Mouse (Mus musculus) heart, postnatal 0 days (tissue): Measurements from ENCODE around the gene Slc15a5. TPM values are rescaled to one million over a fixed set of nuclear protein-coding genes. Genes with fewer than 3 reads are reported as not detected.

Source experiments
- ATAC-seq: fragments of 200-750 bp; cut with Nextera tagmentation; 2 replicates; pipeline ENCODE4 v1.8.0; 2017; ENCODE audit warnings: low read depth, moderate number of reproducible peaks, moderate library complexity; ENCODE audit not compliant: insufficient read depth
- DNase-seq: peaks from one replicate; pipeline ENCODE4 v3.0.0-alpha.2; 2016; ENCODE audit warnings: low spot score
- H3K27ac ChIP-seq: fragments of 300-500 bp; sonication (generic); 2 replicates; pipeline ENCODE4 v1.5.1; 2014; ENCODE audit warnings: low read depth, mild to moderate bottlenecking
- H3K27me3 ChIP-seq: fragments of 300-500 bp; sonication (generic); 2 replicates; pipeline ENCODE4 v1.6.1; 2014; ENCODE audit warnings: low read length, mixed read lengths; ENCODE audit not compliant: control insufficient read depth, insufficient read depth
- H3K36me3 ChIP-seq: fragments of 300-500 bp; sonication (generic); replicated peaks from 2 replicates; pipeline ENCODE4 v1.6.1; 2014; ENCODE audit warnings: low read length, mixed read lengths; ENCODE audit not compliant: control insufficient read depth, insufficient read depth
- H3K4me1 ChIP-seq: fragments of 300-500 bp; sonication (generic); 2 replicates; pipeline ENCODE4 v1.6.1; 2014; ENCODE audit warnings: antibody characterized with exemption; ENCODE audit not compliant: control insufficient read depth, insufficient read depth
- H3K4me2 ChIP-seq: fragments of 300-500 bp; sonication (generic); 2 replicates; pipeline ENCODE4 v1.6.1; 2014; ENCODE audit warnings: low read depth, mild to moderate bottlenecking, low read length, moderate library complexity
- H3K4me3 ChIP-seq: fragments of 300-500 bp; sonication (generic); 2 replicates; pipeline ENCODE4 v1.5.1; 2014; ENCODE audit warnings: low read depth, low read length
- H3K9ac ChIP-seq: fragments of 300-500 bp; sonication (generic); replicated peaks from 2 replicates; pipeline ENCODE4 v1.6.1; 2014; ENCODE audit warnings: low read depth, low read length, mixed read lengths
- H3K9me3 ChIP-seq: fragments of 300-500 bp; sonication (generic); replicated peaks from 2 replicates; pipeline ENCODE4 v1.6.1; 2016; ENCODE audit warnings: low read length; ENCODE audit not compliant: control insufficient read depth
- CTCF ChIP-seq: IDR thresholded peaks from 2 replicates; pipeline ENCODE4 v1.5.1; 2016; ENCODE audit warnings: antibody characterized with exemption, control low read depth, low read depth
- EP300 ChIP-seq: IDR thresholded peaks from 2 replicates; pipeline ENCODE4 v1.6.1; 2016; ENCODE audit warnings: antibody characterized with exemption, low read depth
- WGBS: fragments of 180-500 bp; shearing (Covaris S2); extraction: QIAGEN DNeasy Blood & Tissue Kit; methylation state at CpG from one replicate; pipeline ENCODE4 v1.1.7; 2014; 5-methylcytosine and 5-hydroxymethylcytosine counted together
- polyA plus RNA-seq: library from polyadenylated mRNA; unstranded; fragments of >200 nt; fragmentation: Nextera tagmentation; extraction: Ambion mirVana; gene quantifications from 2 replicates; pipeline ENCODE4 v1.2.1, GENCODE M21; 2015
- total RNA-seq: library from RNA; depleted of rRNA; stranded (reverse); fragments of >200 nt; gene quantifications from 2 replicates; pipeline ENCODE4 v1.2.3, GENCODE M21; 2014; ENCODE audit warnings: low replicate concordance

Gene Slc15a5
- total and polyA plus RNA-seq, 2 experiments from 2014 or later: 0.15 TPM; not detected in 1

DNA sequence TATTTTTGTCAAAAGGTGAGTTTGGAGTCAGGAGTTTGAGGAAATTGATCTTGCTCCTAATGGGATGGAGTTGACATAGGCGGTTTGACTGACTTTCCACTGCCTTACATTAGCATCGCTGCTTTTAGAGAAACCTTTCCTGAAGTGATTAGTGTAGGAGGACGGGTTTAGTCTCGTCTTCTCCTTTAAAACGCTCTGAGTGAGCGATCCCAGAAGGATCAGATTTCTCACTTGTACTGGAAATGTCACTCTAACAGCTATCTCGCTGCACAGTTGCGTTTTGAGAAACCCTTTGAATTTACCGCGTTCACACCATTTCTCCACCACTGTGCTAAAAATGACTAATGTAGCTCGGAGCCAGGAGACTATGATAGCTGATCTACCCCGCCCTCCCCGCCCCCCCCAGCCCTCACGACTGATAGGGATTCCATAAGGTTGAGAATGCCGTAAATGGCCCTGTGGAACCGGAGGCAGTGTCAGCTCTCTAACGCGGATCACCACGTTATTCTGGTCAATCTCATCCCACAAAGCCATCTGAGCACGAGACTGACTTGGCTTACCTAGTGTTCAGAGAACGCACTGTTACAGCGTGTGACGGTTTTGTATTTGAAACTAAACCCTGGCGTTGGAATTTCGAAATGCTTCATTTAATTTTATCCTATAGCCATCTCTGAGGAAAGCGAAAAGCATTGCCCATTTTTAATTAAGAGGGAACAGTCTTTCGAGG lies 73.0 kb downstream of the Slc15a5 start:
- H3K4me3 ChIP-seq: no peak overlapping the region
- whole genome bisulfite sequencing: 66% methylated on average over 27 of the region's 27 CpGs
- no peak for ATAC-seq
- no peaks in the 10 kb centered on the region for H3K27me3 ChIP-seq
- H3K27ac ChIP-seq: no peak overlapping the region
- no peaks in the 10 kb centered on the region for H3K4me1 ChIP-seq
- no peak overlapping the region for H3K4me2 ChIP-seq
- no peak overlapping the region for H3K9ac ChIP-seq
- TF ChIP-seq EP300: no peak
- TF ChIP-seq CTCF: no peak
- H3K36me3 ChIP-seq: no peaks in the 10 kb centered on the region
- DNase-seq: no peak
- no peaks in the 10 kb centered on the region for H3K9me3 ChIP-seq

DNA sequence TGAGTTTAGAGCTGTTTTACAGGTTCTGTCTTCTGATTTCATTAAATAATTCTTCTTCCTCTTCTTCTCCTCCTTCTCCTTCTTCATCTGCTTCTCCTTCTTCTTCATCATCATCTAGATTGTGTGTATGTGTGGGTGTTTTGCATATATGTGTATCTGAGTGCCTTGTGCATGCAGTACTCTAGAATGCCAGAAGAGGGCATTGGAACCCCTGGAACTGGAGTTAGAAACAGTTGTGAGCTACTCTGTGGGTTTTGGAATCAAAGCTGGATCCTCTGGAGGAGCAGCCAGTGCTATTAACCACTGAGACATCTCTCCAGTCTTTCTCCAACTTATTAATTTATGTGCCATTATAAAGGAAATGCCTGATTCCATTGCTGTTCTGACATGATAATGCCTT lies 89.9 kb downstream of the Slc15a5 start:
- DNase-seq: no peak
- no peak overlapping the region for H3K27ac ChIP-seq

DNA sequence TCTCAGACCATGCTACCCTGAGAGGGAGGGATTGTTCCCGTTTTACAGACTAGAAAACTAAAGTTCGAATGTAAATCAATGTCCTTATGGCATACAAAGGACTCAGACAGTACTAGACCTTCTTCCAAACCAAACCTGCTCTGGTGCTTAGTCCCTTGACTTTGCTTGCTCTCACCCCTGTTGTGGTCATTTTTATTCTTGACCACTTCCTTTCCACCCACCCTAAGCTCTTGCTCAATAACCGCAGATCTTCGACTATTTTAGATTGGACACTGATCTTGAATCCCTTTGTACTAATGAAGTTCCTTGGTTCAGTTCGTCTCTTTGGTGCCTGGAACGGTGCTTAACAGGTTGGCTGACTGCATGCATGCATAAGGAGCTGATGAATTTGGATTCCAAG lies 94.5 kb downstream of the Slc15a5 start:
- H3K4me1 ChIP-seq: no peaks in the 10 kb centered on the region
- H3K4me3 ChIP-seq: no peak overlapping the region
- no peak for ATAC-seq
- H3K27ac ChIP-seq: no peak overlapping the region
- TF ChIP-seq CTCF (no peak), EP300 (no peak)
- no peak overlapping the region for H3K9ac ChIP-seq
- H3K36me3 ChIP-seq: no peaks in the 10 kb centered on the region
- H3K4me2 ChIP-seq: no peak overlapping the region
- H3K9me3 ChIP-seq: no peaks in the 10 kb centered on the region
- DNase-seq: no peak
- 74% methylated on average over 6 of the region's 6 CpGs for WGBS
- H3K27me3 ChIP-seq: no peaks in the 10 kb centered on the region

More for the DNA sequence above, 89.9 kb downstream of the Slc15a5 start:
- no peak overlapping the region for H3K4me3 ChIP-seq
- H3K36me3 ChIP-seq: no peaks in the 10 kb centered on the region
- H3K9me3 ChIP-seq: no peaks in the 10 kb centered on the region
- no peak overlapping the region for H3K4me2 ChIP-seq
- no peak for ATAC-seq
- H3K9ac ChIP-seq: no peak overlapping the region
- H3K4me1 ChIP-seq: no peaks in the 10 kb centered on the region
- H3K27me3 ChIP-seq: no peaks in the 10 kb centered on the region
- no peak for TF ChIP-seq EP300
- TF ChIP-seq CTCF: peak; percentile 49

DNA sequence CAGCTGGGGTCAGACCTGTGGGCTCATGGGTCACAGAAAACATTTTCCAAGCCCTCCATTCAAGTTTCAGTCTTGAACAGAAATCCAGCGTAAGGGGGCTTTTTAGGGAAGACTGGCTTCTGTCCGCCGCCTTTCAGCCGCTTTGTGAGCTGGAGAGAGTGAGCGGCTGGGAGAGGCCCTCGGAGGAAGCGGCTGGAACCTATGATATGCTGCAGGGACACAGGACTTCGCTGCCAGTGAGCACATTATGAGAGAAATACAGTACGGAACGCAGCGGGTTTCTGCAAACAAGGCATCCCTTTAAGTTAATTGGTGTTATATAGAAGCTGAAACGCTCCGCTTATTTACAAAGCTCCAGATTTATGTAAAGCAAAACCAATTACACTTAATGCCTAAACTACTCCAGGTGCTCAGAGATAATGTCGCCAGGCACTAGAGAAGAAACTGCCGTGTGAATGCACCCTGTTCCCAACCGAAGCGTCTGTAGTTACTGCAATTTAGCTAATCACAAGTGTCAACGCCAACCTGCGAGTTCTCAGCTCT lies 97.5 kb downstream of the Slc15a5 start:
- Histone ChIP-seq H3K36me3 (no peaks in the 10 kb centered on the region), H3K9me3 (no peaks in the 10 kb centered on the region), H3K4me3 (no peak overlapping the region), H3K4me1 (no peaks in the 10 kb centered on the region), H3K9ac (no peak overlapping the region), H3K4me2 (no peak overlapping the region), H3K27me3 (no peaks in the 10 kb centered on the region), H3K27ac (no peak overlapping the region)
- 60% methylated on average over 19 of the region's 19 CpGs for WGBS
- no peak for TF ChIP-seq EP300
- no peak for TF ChIP-seq CTCF
- DNase-seq (no peak), ATAC-seq (no peak)

DNA sequence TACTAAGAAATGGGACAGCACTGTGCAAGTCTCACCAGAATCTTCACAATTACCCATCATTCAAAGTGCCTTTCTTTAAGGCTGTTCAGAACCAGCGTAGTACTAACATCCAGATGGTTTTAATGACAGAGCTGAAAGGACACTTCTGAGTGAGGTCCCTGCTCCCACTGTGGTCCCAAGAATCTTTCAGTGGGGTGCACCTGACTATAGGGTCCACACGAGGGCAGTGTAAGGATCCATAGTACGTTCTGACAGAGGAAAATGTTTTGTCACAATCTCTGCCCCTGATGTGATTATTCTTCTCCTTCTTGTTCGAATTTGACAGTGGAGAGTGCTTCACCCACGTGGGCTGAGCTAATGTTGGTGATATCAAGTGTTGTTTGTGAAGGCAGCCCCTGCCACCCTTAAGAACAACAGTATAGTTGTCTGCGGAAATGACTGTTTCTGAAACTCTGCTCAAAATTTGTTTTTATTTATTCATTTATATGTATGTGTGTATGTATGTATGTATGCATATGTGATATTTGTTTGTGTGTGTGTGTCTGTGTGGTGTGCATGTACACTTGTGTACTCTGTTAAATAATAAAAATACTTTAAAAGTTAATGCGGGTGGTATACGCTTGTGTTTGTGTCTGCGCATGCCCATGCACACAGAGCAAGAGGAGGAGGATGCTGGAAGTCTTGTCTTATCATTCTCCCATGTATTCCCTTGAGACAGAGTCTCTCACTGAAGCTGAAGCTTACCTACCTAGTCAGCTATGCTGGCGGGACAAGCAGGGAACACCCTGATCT lies 98.6 kb downstream of the Slc15a5 start:
- Histone ChIP-seq H3K27ac (no peak overlapping the region), H3K9ac (no peak overlapping the region), H3K4me3 (no peak overlapping the region), H3K27me3 (no peaks in the 10 kb centered on the region), H3K4me2 (no peak overlapping the region), H3K9me3 (no peaks in the 10 kb centered on the region), H3K36me3 (no peaks in the 10 kb centered on the region), H3K4me1 (no peaks in the 10 kb centered on the region)
- ATAC-seq (no peak), DNase-seq (no peak)
- 71% methylated on average over 10 of the region's 10 CpGs for WGBS
- peak; percentile 38 for TF ChIP-seq CTCF
- no peak for TF ChIP-seq EP300
